Comparison of ENCODE assay signal across 8 mouse cellular contexts in the genomic region with DNA sequence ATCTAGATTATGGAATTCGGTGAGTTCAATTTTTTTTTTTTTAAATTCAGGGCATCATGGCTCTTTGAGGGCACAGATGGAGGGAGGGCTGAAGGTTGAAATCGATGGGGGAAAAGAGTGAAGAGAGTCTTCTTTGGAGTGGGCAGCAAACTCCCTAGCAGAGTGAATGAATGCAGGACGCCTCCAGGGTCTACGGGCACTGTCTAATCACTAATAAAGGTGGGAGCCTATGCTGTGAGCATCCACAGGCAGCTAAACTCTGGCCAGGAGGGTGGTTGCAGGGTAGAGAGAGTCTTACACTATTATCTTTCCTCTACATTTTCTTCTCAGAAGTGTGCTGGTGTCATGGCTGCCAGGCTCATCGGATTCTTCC. TPM values are rescaled to one million over a fixed set of nuclear protein-coding genes. Genes with fewer than 3 reads are reported as not detected.
DNase-seq lines count a peak whose midpoint lies in the region; ATAC-seq and TF ChIP-seq lines count a peak whose summit lies in the region.

No protein-coding gene starts in this region.

- TF ChIP-seq POLR2A in thymus, adult 2 months (IDR thresholded peaks at IDR 0.05; ENCODE audit: control insufficient read depth, extremely low read depth, insufficient read depth, low read length, poor library complexity), result no peak

- H3K9me3 ChIP-seq in liver, embryonic 11.5 days (ENCODE audit: control insufficient read depth, low read length), result no peaks in the 10 kb centered on the region

- peaks cover 6% of the 10 kb centered on the region for H3K4me1 ChIP-seq in thymus, adult 2 months (replicated peaks; ENCODE audit: control insufficient read depth, insufficient read depth, low read length)
- H3K4me1 ChIP-seq in liver, embryonic 11.5 days (replicated peaks; ENCODE audit: control insufficient read depth, insufficient read depth, low read length), result peaks cover 3% of the 10 kb centered on the region

- TF ChIP-seq CTCF in thymus, adult 2 months (IDR thresholded peaks at IDR 0.05; ENCODE audit: borderline replicate concordance, control insufficient read depth, extremely low read depth, insufficient read depth, low read length, poor library complexity), result no peak

- no peaks in the 10 kb centered on the region for H3K27me3 ChIP-seq in thymus, adult 2 months (ENCODE audit: control insufficient read depth, insufficient read depth, low read length)
- no peaks in the 10 kb centered on the region; the same call in 1 of the 2 replicates for H3K27me3 ChIP-seq in liver, embryonic 11.5 days (replicated peaks; ENCODE audit: control insufficient read depth, insufficient read depth, low read length)

- no peak overlapping the region for H3K27ac ChIP-seq in thymus, adult 2 months (ENCODE audit: control insufficient read depth, insufficient read depth, low read length)
- peak overlapping the region; percentile 5; the same call in 1 of the 2 replicates for H3K27ac ChIP-seq in liver, embryonic 11.5 days (ENCODE audit: low read depth, low read length)

- WGBS in thymus, adult 2 months, result 21% methylated on average over 5 of the region's 5 CpGs
- WGBS in liver, embryonic 11.5 days, result 30% methylated on average over 5 of the region's 5 CpGs

- H3K4me2 ChIP-seq in liver, embryonic 11.5 days, result peak overlapping the region; percentile 83

- peak overlapping the region; percentile 55 for H3K9ac ChIP-seq in liver, embryonic 11.5 days (ENCODE audit: low read depth, low read length)

- ATAC-seq in frontal cortex, adult (ENCODE audit: low TSS enrichment), result peak; percentile 11; the same call in 1 of the 2 replicates
- ATAC-seq in liver, embryonic 11.5 days (replicated peaks; ENCODE audit: low FRiP score), result 0 out of 2 replicates have a peak, but pooled peaks have one; percentile 40

- no peak for DNase-seq in frontal cortex, postnatal 10 days (ENCODE audit: low spot score in 2 of 2)
- no peak for DNase-seq in thymus, adult 2 months
- DNase-seq in thymus, postnatal 4 days, result no peak
- no peak for DNase-seq in liver, embryonic 11.5 days (ENCODE audit: low spot score)
- no peak for DNase-seq in embryo, embryonic 10 days (ENCODE audit: low spot score)
- no peak for DNase-seq in urinary bladder, adult 18-20 months (ENCODE audit: low spot score in 2 of 2)
- no peak for DNase-seq in frontal cortex, adult 2 months (ENCODE audit: extremely low spot score in 1 of 2, low spot score in 1 of 2)

- peak overlapping the region; percentile 32 for H3K4me3 ChIP-seq in thymus, adult 2 months (ENCODE audit: control insufficient read depth, insufficient read depth, low read length)
- H3K4me3 ChIP-seq in liver, embryonic 11.5 days (ENCODE audit: low read depth, low read length), result peak overlapping the region; percentile 55

- H3K36me3 ChIP-seq in thymus, adult 2 months (ENCODE audit: control insufficient read depth, insufficient read depth, low read length), result peaks cover 33% of the 10 kb centered on the region
- peaks cover 16% of the 10 kb centered on the region for H3K36me3 ChIP-seq in liver, embryonic 11.5 days (ENCODE audit: control insufficient read depth, insufficient read depth, low read length)

RNA-seq across cellular contexts. Expression of gene Gba, which starts 0.4 kb away (rescaled TPM):
- 98.8 and 117 TPM in 2 replicates for polyA plus RNA-seq in thymus, adult 2 months (2012; rRNA removed)
- 38.5 and 42.1 TPM in 2 replicates for polyA plus RNA-seq in liver, embryonic 11.5 days (2014; fragmentation: Nextera tagmentation; extraction: Ambion mirVana)
- 65.4 and 68.7 TPM in 2 replicates for polyA plus RNA-seq in frontal cortex, adult 2 months (2012; rRNA removed)

RNA-seq across cellular contexts. Expression of gene Thbs3, which starts 11.9 kb away (rescaled TPM):
- polyA plus RNA-seq in thymus, adult 2 months (2012; rRNA removed), result 7.2 and 10.9 TPM in 2 replicates
- 3.2 and 5.9 TPM in 2 replicates for polyA plus RNA-seq in liver, embryonic 11.5 days (2014; fragmentation: Nextera tagmentation; extraction: Ambion mirVana)
- polyA plus RNA-seq in frontal cortex, adult 2 months (2012; rRNA removed), result 51.0 and 57.4 TPM in 2 replicates

RNA-seq across cellular contexts. Expression of gene Fam189b, which starts 20.2 kb away (rescaled TPM):
- 250 and 278 TPM in 2 replicates for polyA plus RNA-seq in thymus, adult 2 months (2012; rRNA removed)
- polyA plus RNA-seq in liver, embryonic 11.5 days (2014; fragmentation: Nextera tagmentation; extraction: Ambion mirVana), result 12.7 and 13.5 TPM in 2 replicates
- 77.0 and 78.8 TPM in 2 replicates for polyA plus RNA-seq in frontal cortex, adult 2 months (2012; rRNA removed)

RNA-seq across cellular contexts. Expression of gene Mtx1, which starts 23.8 kb away (rescaled TPM):
- polyA plus RNA-seq in thymus, adult 2 months (2012; rRNA removed), result 209 and 224 TPM in 2 replicates
- polyA plus RNA-seq in liver, embryonic 11.5 days (2014; fragmentation: Nextera tagmentation; extraction: Ambion mirVana), result 219 and 241 TPM in 2 replicates
- 136 and 142 TPM in 2 replicates for polyA plus RNA-seq in frontal cortex, adult 2 months (2012; rRNA removed)

RNA-seq across cellular contexts. Expression of gene Muc1, which starts 25.7 kb away (rescaled TPM):
- 14.1 and 14.4 TPM in 2 replicates for polyA plus RNA-seq in thymus, adult 2 months (2012; rRNA removed)
- polyA plus RNA-seq in liver, embryonic 11.5 days (2014; fragmentation: Nextera tagmentation; extraction: Ambion mirVana), result 0.30 and 0.62 TPM in 2 replicates
- 1.1 and 2.1 TPM in 2 replicates for polyA plus RNA-seq in frontal cortex, adult 2 months (2012; rRNA removed)
